Mouse (Mus musculus) macrophage (primary cell): ENCODE measurements around the gene Smim20. TPM values are rescaled to one million over a fixed set of nuclear protein-coding genes. Genes with fewer than 3 reads are reported as not detected.

Source experiments
- H3K27ac ChIP-seq: fragments of 350-480 bp; formaldehyde crosslinking; 2 replicates; pipeline ENCODE4 v1.9.0; 2021
- H3K36me3 ChIP-seq: fragments of 350-480 bp; formaldehyde crosslinking; 2 replicates; pipeline ENCODE4 v1.9.0; 2021; ENCODE audit errors: inconsistent target
- H3K4me3 ChIP-seq: fragments of 350-480 bp; formaldehyde crosslinking; 2 replicates; pipeline ENCODE4 v1.9.0; 2021; ENCODE audit errors: inconsistent target
- H3K79me2 ChIP-seq: fragments of 350-480 bp; formaldehyde crosslinking; 2 replicates; pipeline ENCODE4 v1.9.0; 2021; ENCODE audit errors: inconsistent target
- WGBS: methylation state at CpG from one replicate; pipeline ENCODE4 v1.1.7; 2026; ENCODE audit warnings: inconsistent platforms; ENCODE audit not compliant: missing documents; 5-methylcytosine and 5-hydroxymethylcytosine counted together
- polyA plus RNA-seq: library from polyadenylated mRNA; stranded (reverse); fragments of 250-400 nt; gene quantifications from 3 replicates; pipeline ENCODE4 v1.2.4, GENCODE M21; 2018; ENCODE audit warnings: inconsistent platforms

The Smim20 gene
- polyA plus RNA-seq, 1 experiment from 2014 or later: 16.8 TPM

DNA sequence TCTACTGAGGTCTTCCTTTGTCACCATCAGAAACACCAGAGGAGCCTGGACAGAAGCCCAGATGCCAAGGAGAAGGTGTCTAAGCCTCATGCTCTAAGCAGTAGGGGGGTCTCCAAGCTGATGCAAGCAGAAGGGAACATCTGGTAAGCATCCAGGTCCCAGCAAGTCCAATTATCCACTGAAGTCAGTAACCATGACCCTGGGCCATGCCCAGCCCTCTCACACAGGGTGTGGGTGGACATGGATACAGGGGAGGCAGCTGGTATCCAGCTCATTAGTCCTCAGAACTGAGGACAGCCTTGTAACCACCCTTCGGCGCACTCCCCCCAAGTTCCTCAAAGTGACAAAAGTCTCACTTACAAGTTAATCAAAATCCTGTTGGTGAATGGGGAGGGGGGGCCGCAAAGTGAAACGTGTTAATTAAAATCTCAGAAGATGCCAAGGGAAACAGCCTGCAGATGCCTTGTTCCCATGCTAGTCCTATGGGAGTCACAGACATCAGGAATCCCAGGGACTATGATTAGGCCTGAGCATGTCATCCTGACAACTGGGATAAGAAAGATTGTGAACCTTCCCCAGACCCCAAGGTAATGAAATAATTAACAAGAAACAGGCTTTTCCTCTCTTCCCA is 17.3 kb upstream of the Smim20 start:
- WGBS: 81% methylated on average over 4 of the region's 4 CpGs
- no peaks in the 10 kb centered on the region for H3K79me2 ChIP-seq
- H3K4me3 ChIP-seq: no peak overlapping the region
- no peak overlapping the region for H3K27ac ChIP-seq
- no peaks in the 10 kb centered on the region for H3K36me3 ChIP-seq

DNA sequence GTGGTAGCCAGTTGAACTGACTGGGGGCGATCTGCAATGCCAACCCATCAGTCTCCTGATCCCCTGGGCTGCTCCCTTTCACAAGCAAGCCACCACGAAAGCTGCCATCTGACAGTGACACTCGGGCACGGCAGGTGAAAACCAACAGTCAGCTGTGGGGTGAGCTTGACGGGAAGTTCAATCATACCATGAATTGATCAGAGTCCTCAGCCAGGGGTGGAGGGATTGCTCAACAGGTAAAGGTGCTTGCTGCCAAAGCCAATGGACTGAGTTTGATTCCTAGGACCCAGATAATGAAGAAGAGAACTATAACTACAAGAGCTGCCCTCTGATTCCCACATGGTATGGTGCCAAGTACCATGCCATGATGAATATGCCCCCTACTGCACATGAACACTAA is 12.7 kb upstream of the Smim20 start:
- Histone ChIP-seq H3K4me3 (no peak overlapping the region), H3K36me3 (no peaks in the 10 kb centered on the region), H3K79me2 (no peaks in the 10 kb centered on the region), H3K27ac (no peak overlapping the region)
- 85% methylated on average over 5 of the region's 5 CpGs for WGBS

DNA sequence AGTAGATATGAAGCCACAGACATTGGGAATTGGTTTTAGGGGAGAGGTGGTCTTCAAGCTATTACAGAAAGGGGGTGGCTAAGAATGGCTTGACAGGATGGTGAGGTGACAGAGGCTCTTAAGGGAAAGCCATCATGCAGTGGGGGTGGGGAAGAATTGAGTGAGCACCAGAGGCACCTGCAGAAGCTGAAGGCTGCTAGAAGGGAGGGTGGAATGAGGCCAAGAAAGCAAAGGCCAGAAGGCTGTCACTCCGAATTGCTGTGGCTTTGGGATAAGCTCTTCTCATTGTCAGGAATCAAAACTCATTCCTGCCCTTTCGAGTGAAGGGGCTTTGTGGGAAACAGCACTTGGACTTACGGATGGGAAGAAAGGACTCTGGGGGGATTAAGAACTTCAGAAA is 12.1 kb upstream of the Smim20 start:
- Histone ChIP-seq H3K27ac (no peak overlapping the region), H3K4me3 (no peak overlapping the region), H3K79me2 (no peaks in the 10 kb centered on the region), H3K36me3 (no peaks in the 10 kb centered on the region)
- 94% methylated on average over 3 of the region's 3 CpGs for WGBS

DNA sequence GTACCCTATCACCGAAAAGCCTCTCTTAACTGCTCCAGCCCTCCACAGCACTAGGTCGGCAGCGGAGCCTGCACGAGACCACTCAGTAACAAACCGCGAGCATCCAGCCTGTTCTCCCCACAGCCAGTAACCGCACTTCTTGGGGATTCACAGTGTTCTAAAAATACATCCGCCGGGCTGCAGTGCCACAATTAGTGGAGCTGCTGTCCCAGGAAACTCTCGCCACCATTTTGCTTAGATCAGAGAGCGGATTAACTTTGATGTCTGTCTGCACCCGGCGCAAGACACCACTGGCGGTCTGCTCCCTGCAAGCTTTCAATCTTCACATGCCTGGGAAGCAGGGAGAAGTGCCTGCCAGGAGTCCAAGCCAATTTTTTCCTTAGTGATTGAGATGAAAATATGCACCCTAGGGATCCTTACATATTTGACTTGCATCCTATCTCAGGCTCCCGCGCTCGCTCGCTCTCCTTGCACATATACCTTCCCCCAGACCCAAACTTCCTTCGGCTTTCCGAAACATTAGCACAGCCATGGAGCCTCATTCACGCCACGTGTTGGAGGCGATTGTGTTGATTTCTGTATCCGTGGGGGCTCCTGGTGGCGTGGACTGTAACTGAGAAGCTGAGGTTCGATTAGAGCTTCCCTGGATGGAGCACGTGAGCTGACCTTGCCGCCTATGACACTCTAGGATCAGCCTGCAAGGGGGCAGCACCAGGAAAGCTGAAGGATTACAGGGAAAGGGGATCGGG is 8.7 kb upstream of the Smim20 start:
- H3K79me2 ChIP-seq: no peaks in the 10 kb centered on the region
- no peaks in the 10 kb centered on the region for H3K36me3 ChIP-seq
- H3K4me3 ChIP-seq: no peak overlapping the region
- no peak overlapping the region for H3K27ac ChIP-seq
- WGBS: 5% methylated on average over 29 of the region's 29 CpGs

DNA sequence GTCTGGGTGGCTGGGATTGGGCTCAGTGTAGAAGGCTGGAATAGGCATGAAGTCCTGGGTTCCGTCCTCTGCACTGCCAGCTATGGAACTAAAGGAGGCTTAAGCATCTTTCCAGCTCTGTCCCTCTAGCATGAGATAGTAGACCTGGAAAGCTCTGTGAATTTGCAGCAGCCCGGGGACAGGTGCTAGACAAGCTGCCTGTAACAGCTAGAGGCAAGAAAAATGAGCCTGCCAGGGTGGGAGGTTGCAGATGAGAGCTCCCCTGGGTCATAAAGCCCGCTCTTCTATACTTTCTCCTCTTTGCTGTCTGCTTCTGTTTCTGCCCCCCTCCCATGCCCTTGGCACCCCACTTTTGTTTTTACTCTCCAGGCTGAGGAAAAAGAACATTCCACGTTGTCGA is 7.0 kb upstream of the Smim20 start:
- Histone ChIP-seq H3K27ac (no peak overlapping the region), H3K4me3 (no peak overlapping the region), H3K36me3 (no peaks in the 10 kb centered on the region), H3K79me2 (no peaks in the 10 kb centered on the region)
- WGBS: 75% methylated on average over 5 of the region's 5 CpGs

DNA sequence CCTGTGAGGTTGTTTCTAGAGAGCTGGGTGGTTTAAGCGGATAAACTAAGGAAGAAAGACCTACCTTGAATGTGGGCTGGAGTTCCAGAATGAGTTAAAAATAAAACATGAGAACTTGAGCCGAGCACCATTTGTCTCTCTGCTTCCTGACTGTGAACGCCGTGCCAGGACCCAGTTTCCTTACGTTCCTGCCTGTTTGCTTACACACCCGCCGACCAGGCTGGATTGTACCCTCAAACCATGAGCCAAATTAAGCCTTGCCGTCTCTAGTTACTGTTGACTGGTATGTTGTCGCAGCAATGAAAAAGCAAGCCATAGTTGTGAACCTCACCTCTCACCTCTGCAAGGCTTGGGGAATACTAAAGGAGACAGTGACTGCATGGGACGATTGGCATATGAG is 4.9 kb upstream of the Smim20 start:
- Histone ChIP-seq H3K27ac (no peak overlapping the region), H3K4me3 (no peak overlapping the region), H3K36me3 (no peaks in the 10 kb centered on the region), H3K79me2 (no peaks in the 10 kb centered on the region)
- 80% methylated on average over 10 of the region's 10 CpGs for WGBS

DNA sequence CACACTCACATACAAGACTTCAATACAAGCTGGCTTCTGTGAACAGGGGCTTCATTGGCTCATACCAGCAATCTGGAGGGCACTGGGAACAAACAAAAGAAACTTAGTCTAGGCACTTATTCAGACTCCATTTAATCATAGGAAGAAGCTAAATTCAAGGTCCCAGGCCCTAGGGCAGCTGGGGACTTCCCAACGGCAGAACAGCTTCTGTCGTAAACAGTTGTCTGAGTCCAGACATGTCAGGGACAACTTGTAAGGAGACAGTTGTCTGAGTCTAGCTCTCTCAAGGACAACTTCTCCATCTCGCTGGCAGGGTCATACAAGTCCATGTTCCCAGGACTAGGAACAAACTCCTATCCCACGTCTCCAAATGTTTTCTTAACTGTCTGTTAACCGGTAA is 2.8 kb upstream of the Smim20 start:
- WGBS: 94% methylated on average over 5 of the region's 5 CpGs
- H3K27ac ChIP-seq: no peak overlapping the region
- no peak overlapping the region for H3K4me3 ChIP-seq

DNA sequence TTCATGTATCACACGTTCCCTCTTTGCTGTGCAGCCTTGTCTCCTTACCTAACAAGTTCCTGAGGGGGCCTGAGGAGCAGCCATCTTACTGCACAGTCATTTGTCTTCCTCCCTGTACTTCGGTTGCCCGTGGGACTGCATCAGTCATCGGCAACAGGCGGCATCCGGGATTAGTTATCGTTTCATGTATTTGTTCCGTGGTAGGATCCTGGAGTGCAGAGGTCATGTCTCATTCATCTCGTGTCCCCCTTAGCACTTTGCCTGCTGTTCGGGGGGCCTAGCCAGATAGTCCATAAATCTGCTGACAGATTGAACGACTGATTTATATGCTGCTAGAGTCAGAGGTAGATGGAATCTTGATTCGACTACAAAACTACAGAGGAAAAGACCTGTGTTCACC is 1.1 kb upstream of the Smim20 start:
- 94% methylated on average over 12 of the region's 12 CpGs for WGBS
- H3K27ac ChIP-seq: no peak overlapping the region
- H3K79me2 ChIP-seq: peaks cover 36% of the 10 kb centered on the region; the same call in 1 of the 2 replicates
- no peak overlapping the region for H3K4me3 ChIP-seq
- no peaks in the 10 kb centered on the region for H3K36me3 ChIP-seq

More for the DNA sequence above, 2.8 kb upstream of the Smim20 start:
- Histone ChIP-seq H3K79me2 (peaks cover 19% of the 10 kb centered on the region; the same call in 1 of the 2 replicates), H3K36me3 (no peaks in the 10 kb centered on the region)

DNA sequence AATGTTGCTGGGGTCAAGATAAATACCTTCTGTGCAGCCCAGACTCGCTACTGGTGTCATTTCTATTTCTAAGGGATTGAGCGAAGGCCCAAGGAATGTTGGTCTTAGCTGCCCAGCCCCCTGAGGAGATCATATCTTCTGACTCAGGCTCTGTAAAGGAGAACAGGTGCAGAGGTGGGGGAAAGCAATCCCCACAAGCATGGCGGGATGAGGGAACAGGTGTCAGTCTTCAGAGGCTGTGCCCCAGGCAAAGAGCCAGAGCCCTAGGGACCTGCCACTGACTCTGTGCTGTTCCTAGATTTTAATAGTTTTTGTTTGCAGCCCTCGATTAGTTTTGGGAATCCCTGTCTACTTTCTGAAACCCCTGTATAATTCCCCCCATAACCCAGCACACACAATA is 702 bp upstream of the Smim20 start:
- 90% methylated on average over 4 of the region's 4 CpGs for WGBS
- no peak overlapping the region for H3K4me3 ChIP-seq
- H3K36me3 ChIP-seq: no peaks in the 10 kb centered on the region
- H3K27ac ChIP-seq: no peak overlapping the region
- H3K79me2 ChIP-seq: peaks cover 40% of the 10 kb centered on the region; the same call in 1 of the 2 replicates

DNA sequence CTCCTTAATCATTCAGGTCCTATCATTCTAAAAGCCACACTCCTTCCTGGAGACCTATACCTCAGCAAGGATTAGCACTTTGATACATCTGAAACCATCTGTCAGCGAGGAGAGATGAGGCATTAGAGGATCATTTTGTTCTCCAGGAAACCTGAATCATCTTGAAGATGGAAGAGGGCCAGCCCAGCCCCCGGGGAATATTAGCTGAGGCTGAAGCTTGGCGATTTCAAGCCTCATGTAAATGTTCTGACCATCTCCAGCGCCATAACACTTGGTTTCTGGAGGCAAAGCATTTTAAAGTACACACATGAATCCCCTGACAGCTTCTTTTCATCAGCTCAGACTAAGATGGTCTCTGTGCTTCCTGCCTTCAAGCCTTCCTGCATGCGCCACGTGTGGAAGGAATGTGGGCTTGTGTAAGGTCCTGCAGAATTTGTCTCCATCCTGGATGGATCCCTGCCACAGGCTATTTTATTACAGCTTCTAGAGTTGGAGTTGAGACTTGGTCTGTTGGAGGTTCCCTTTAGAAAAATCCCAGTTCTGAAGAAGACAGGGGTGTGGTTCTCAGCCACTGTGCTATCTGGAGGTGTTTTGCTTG is 1.3 kb downstream of the Smim20 start:
- H3K36me3 ChIP-seq: no peaks in the 10 kb centered on the region
- 91% methylated on average over 6 of the region's 6 CpGs for WGBS
- no peak overlapping the region; the same call in 1 of the 2 replicates for H3K4me3 ChIP-seq
- no peak overlapping the region for H3K27ac ChIP-seq
- peaks cover 44% of the 10 kb centered on the region; the same call in 1 of the 2 replicates for H3K79me2 ChIP-seq

DNA sequence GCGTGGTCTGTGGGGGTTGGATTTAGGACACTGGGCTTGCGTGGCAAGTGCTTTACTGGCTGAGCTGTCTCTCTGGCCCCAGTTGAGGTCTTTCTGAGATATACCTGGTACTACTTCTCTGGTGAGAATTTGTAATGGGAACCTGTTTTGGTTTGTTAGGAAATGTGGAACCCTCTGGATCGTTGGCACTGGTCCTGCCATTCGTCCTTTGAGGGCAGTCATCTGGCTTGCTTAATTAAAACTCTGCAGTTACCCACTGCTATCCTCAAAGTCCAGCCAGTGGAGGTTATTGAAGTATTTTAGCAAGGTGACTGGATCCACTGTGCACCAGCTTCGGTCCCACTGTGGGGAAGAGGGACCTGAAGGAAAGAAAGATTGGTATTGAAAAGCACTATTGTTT is 2.9 kb downstream of the Smim20 start:
- H3K27ac ChIP-seq: no peak overlapping the region
- H3K36me3 ChIP-seq: 0 out of 2 replicates have a peak, but pooled peaks cover 7% of the 10 kb centered on the region
- 99% methylated on average over 5 of the region's 5 CpGs for WGBS

DNA sequence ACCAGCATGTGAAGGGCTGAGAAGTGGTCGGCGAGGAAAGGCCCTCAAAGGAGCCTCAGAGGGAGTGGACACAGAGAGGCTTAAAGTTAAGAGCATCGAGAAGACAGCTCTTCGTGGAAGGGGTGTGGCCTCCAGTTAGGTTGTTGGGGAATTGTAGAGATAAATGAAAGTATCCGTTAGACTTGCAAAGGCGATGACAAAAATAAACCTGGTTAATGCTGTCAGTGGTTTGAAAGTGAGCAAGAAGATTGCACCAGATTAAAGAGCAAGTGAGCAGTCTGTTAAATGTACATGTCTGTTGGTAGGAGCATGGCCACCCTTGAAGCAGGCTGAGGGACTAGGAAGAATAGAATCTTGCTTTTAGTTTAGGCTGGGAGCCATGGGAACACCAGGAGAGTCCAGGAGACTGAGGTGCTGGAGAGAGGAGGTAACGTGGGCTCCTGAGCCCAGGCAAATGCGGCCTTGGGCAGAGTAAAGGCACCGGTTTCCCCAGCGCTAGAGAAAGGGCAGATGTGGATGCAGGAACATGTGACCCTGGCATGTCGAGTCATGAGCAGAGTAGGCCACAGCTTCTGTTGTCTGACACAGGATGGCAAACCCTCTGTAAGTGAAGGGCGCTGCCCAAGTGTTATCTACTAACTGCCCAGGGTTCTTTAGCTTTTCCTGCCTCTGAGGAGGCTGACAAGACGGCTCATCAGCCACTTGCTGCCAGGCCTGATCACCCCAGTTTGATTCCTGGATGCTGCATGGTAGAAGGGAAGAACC is 4.2 kb downstream of the Smim20 start:
- no peak overlapping the region for H3K4me3 ChIP-seq
- peaks cover 44% of the 10 kb centered on the region; the same call in 1 of the 2 replicates for H3K79me2 ChIP-seq
- H3K27ac ChIP-seq: no peak overlapping the region
- 85% methylated on average over 13 of the region's 13 CpGs for WGBS
- 0 out of 2 replicates have a peak, but pooled peaks cover 7% of the 10 kb centered on the region for H3K36me3 ChIP-seq

More for the DNA sequence above, 2.9 kb downstream of the Smim20 start:
- H3K79me2 ChIP-seq: peaks cover 44% of the 10 kb centered on the region; the same call in 1 of the 2 replicates
- H3K4me3 ChIP-seq: no peak overlapping the region

DNA sequence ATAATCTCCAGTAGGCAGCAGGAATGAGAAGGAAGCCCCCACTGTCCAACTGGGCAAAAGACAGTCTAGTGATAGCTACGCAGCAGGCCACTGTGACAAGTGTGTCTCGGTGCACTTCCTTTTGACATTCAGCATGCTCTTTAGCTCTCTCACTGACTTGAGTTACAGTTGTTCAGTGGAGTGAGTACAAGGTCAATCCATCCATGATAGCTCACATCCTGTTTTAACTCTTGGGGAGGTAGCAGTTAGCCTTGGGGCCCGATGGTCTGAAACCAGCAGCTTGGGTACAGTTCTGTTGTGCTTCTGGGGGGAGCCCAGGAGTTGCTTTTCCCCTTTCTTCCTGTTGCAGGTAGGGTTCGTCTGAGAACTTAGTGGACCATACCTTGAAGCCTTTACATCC is 5.7 kb downstream of the Smim20 start:
- 90% methylated on average over 4 of the region's 4 CpGs for WGBS
- Histone ChIP-seq H3K36me3 (peaks cover 13% of the 10 kb centered on the region), H3K4me3 (no peak overlapping the region), H3K79me2 (peaks cover 40% of the 10 kb centered on the region; the same call in 1 of the 2 replicates), H3K27ac (no peak overlapping the region)

DNA sequence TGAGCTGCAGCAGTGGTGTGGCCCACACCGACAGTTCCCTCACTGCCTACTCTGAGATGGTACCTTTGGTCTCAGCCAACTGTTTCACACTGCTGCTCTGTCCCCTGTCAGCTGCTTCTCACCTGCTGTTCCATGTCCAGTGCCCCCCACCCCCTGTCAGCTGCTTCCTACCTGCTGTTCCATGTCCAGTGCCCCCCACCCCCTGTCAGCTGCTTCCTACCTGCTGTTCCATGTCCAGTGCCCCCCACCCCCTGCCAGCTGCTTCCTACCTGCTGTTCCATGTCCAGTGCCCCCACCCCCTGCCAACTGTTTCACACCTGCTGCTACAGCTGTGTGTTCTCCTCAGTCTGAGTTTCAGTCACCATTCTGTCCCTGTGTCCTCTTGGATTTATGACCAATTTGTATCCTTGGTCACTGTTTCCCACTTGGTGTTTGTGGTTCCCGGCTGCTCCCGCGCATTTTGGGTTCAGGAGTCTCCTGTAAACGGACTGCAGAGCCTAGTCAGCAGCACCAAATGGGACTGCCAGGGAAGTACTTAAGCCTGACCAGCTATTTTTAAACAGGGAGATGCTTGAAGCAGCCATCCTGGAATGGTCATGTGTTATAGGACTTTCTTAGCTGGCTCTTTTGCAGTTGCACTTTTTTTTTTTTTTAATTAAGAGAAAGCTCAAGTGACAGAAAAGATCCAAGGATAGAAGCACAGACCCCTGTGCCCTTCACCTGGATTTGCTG is 7.0 kb downstream of the Smim20 start:
- Histone ChIP-seq H3K27ac (no peak overlapping the region), H3K4me3 (no peak overlapping the region), H3K36me3 (peaks cover 25% of the 10 kb centered on the region), H3K79me2 (peaks cover 27% of the 10 kb centered on the region; the same call in 1 of the 2 replicates)
- 95% methylated on average over 5 of the region's 5 CpGs for WGBS
